Mouse (Mus musculus): ENCODE data around the gene Bcl11a. TPM values are rescaled to one million over a fixed set of nuclear protein-coding genes. Genes with fewer than 3 reads are reported as not detected.

Bcl11a gene
- polyA plus RNA-seq, 1 experiment from 2014 or later, result 62.4 TPM

Other genes with a start within 250 kb of the Bcl11a start
- gene Papolg, start 182.8 kb upstream of the Bcl11a start, polyA plus RNA-seq (2016; fragmentation: Nextera tagmentation; extraction: Ambion mirVana), result 19.9 and 21.3 TPM in 2 replicates
- not detected in 2 replicates for gene A830031A19Rik, start 3.0 kb upstream of the Bcl11a start, polyA plus RNA-seq (2016; fragmentation: Nextera tagmentation; extraction: Ambion mirVana)